ENCODE assay signal across 8 mouse cellular contexts in genomic region chr8:119832101-119832617, GRCm38 (mm10). TPM values are rescaled to one million over a fixed set of nuclear protein-coding genes. Genes with fewer than 3 reads are reported as not detected.
DNase-seq lines count a peak whose midpoint lies in the region; ATAC-seq and TF ChIP-seq lines count a peak whose summit lies in the region.

No protein-coding gene starts in this region.

- WGBS in heart, embryonic 12.5 days = 71% methylated on average over 7 of the region's 7 CpGs
- 58% methylated on average over 7 of the region's 7 CpGs for WGBS in hindbrain, embryonic 12.5 days
- WGBS in macrophage (ENCODE audit: missing documents) = 95% methylated on average over 7 of the region's 7 CpGs

- peak overlapping the region; percentile 15; the same call in 1 of the 2 replicates for H3K9ac ChIP-seq in heart, embryonic 12.5 days
- no peak overlapping the region for H3K9ac ChIP-seq in hindbrain, embryonic 12.5 days

- no peak for TF ChIP-seq CTCF in E14TG2a.4 (conservative IDR thresholded peaks at IDR 0.05; ENCODE audit: low read length)

- H3K4me1 ChIP-seq in heart, embryonic 12.5 days (replicated peaks) = peaks cover 68% of the 10 kb centered on the region
- peaks cover 86% of the 10 kb centered on the region for H3K4me1 ChIP-seq in E14TG2a.4 (replicated peaks; ENCODE audit: low read depth, low read length)
- H3K4me1 ChIP-seq in hindbrain, embryonic 12.5 days = peaks cover 90% of the 10 kb centered on the region

- no peak for DNase-seq in heart, postnatal 10 days
- DNase-seq in spleen, postnatal 36 days (ENCODE audit: low spot score in 2 of 2) = no peak
- no peak for DNase-seq in frontal cortex, postnatal 10 days (ENCODE audit: low spot score in 2 of 2)

- H3K79me2 ChIP-seq in macrophage (ENCODE audit: inconsistent target) = peaks cover 100% of the 10 kb centered on the region

- peak overlapping the region; percentile 55 for H3K4me2 ChIP-seq in heart, embryonic 12.5 days
- peak overlapping the region; percentile 34; the same call in 1 of the 2 replicates for H3K4me2 ChIP-seq in hindbrain, embryonic 12.5 days (replicated peaks)

- intact Hi-C loops in heart, postnatal 10 days (cut with DNase I) = no loop called here

- H3K27me3 ChIP-seq in heart, embryonic 12.5 days (replicated peaks) = no peaks in the 10 kb centered on the region
- peaks cover 21% of the 10 kb centered on the region for H3K27me3 ChIP-seq in E14TG2a.4 (ENCODE audit: insufficient read depth, low read length)
- H3K27me3 ChIP-seq in hindbrain, embryonic 12.5 days = no peaks in the 10 kb centered on the region

- no peak for ATAC-seq in heart, embryonic 12.5 days (ENCODE audit: insufficient number of reproducible peaks, low FRiP score)
- peak; percentile 21; the same call in 1 of the 2 replicates for ATAC-seq in hindbrain, embryonic 12.5 days (ENCODE audit: low FRiP score)
- no peak for ATAC-seq in inflammation-experienced regulatory T-cells, adult 6 months

- H3K4me3 ChIP-seq in heart, embryonic 12.5 days = no peak overlapping the region
- H3K4me3 ChIP-seq in E14TG2a.4 (replicated peaks; ENCODE audit: low read length) (peak overlapping the region; percentile 39), macrophage (ENCODE audit: inconsistent target) (no peak overlapping the region)
- no peak overlapping the region for H3K4me3 ChIP-seq in hindbrain, embryonic 12.5 days

- peak overlapping the region; percentile 69 for H3K27ac ChIP-seq in heart, embryonic 12.5 days (ENCODE audit: poor library complexity, severe bottlenecking)
- peak overlapping the region; percentile 73 for H3K27ac ChIP-seq in hindbrain, embryonic 12.5 days
- H3K27ac ChIP-seq in macrophage = peak overlapping the region; percentile 15

- H3K9me3 ChIP-seq in heart, embryonic 12.5 days (replicated peaks) = no peaks in the 10 kb centered on the region
- H3K9me3 ChIP-seq in E14TG2a.4 (ENCODE audit: low read length) = no peaks in the 10 kb centered on the region
- H3K9me3 ChIP-seq in hindbrain, embryonic 12.5 days (replicated peaks) = no peaks in the 10 kb centered on the region

- peaks cover 4% of the 10 kb centered on the region; the same call in 1 of the 2 replicates for H3K36me3 ChIP-seq in heart, embryonic 12.5 days
- H3K36me3 ChIP-seq in E14TG2a.4 (ENCODE audit: insufficient read depth, low read length) (peaks cover 5% of the 10 kb centered on the region), macrophage (ENCODE audit: inconsistent target) (peaks cover 41% of the 10 kb centered on the region)
- 0 out of 2 replicates have a peak, but pooled peaks cover 7% of the 10 kb centered on the region for H3K36me3 ChIP-seq in hindbrain, embryonic 12.5 days

RNA-seq across cellular contexts. Expression of gene Cotl1, which starts 8.2 kb away (rescaled TPM):
- 40.6 and 54.2 TPM in 2 replicates for polyA plus RNA-seq in heart, embryonic 12.5 days (2016; fragmentation: Nextera tagmentation; extraction: Ambion mirVana)
- total RNA-seq in heart, postnatal 10 days (2021) = 10 to 100 TPM; 39.4 to 44.2 TPM
- 115 and 142 TPM in 2 replicates for polyA plus RNA-seq in hindbrain, embryonic 12.5 days (2016; fragmentation: Nextera tagmentation; extraction: Ambion mirVana)
- total RNA-seq in macrophage (2018; cell fraction: chromatin; rRNA removed) = 100 to 1,000 TPM in 1 of 26 experiments, 10 to 100 TPM in 24, 1 to 10 TPM in 1; 9.6 to 147 (median 49.2) TPM
- 100 to 1,000 TPM; 588 to 806 (median 705) TPM for total RNA-seq in macrophage (2018; cell fraction: cytosol; rRNA removed)
- 100 to 1,000 TPM in 24 of 26 experiments, 10 to 100 TPM in 2; 50.1 to 383 (median 147) TPM for total RNA-seq in macrophage (2018; cell fraction: nucleus; rRNA removed)
- polyA plus RNA-seq in macrophage (2018) = 407 to 941 TPM (median 598 TPM) in 3 replicates
- polyA plus RNA-seq in inflammation-experienced regulatory T-cells, adult 6 months (2017; shearing (Covaris generic)) = 100 to 1,000 TPM; 181 to 242 (median 218) TPM

RNA-seq across cellular contexts. Expression of gene Klhl36, which starts 29.9 kb away (rescaled TPM):
- 10.3 and 12.5 TPM in 2 replicates for polyA plus RNA-seq in heart, embryonic 12.5 days (2016; fragmentation: Nextera tagmentation; extraction: Ambion mirVana)
- total RNA-seq in heart, postnatal 10 days (2021) = 1 to 10 TPM; 4.1 to 5.4 TPM
- polyA plus RNA-seq in hindbrain, embryonic 12.5 days (2016; fragmentation: Nextera tagmentation; extraction: Ambion mirVana) = 12.2 and 12.8 TPM in 2 replicates
- 10 to 100 TPM in 7 of 26 experiments, 1 to 10 TPM in 18, under 1 TPM in 1; 0.70 to 12.8 (median 6.1) TPM for total RNA-seq in macrophage (2018; cell fraction: chromatin; rRNA removed)
- total RNA-seq in macrophage (2018; cell fraction: cytosol; rRNA removed) = 1 to 10 TPM; 1.8 to 9.2 (median 6.8) TPM
- 1 to 10 TPM in 25 of 26 experiments, under 1 TPM in 1; 0.93 to 9.8 (median 5.3) TPM for total RNA-seq in macrophage (2018; cell fraction: nucleus; rRNA removed)
- 2.8 to 6.7 TPM (median 5.1 TPM) in 3 replicates for polyA plus RNA-seq in macrophage (2018)
- polyA plus RNA-seq in inflammation-experienced regulatory T-cells, adult 6 months (2017; shearing (Covaris generic)) = 1 to 10 TPM; 6.8 to 8.0 (median 7.1) TPM

RNA-seq across cellular contexts. Expression of gene Tldc1, which starts 53.9 kb away (rescaled TPM):
- 14.6 and 14.8 TPM in 2 replicates for polyA plus RNA-seq in heart, embryonic 12.5 days (2016; fragmentation: Nextera tagmentation; extraction: Ambion mirVana)
- total RNA-seq in heart, postnatal 10 days (2021) = 10 to 100 TPM; 11.4 to 11.5 TPM
- polyA plus RNA-seq in hindbrain, embryonic 12.5 days (2016; fragmentation: Nextera tagmentation; extraction: Ambion mirVana) = 11.9 and 12.2 TPM in 2 replicates
- 10 to 100 TPM in 13 of 26 experiments, 1 to 10 TPM in 13; 3.9 to 19.4 (median 10.4) TPM for total RNA-seq in macrophage (2018; cell fraction: chromatin; rRNA removed)
- total RNA-seq in macrophage (2018; cell fraction: cytosol; rRNA removed) = 10 to 100 TPM in 17 of 26 experiments, 1 to 10 TPM in 9; 4.5 to 18.2 (median 11.5) TPM
- 10 to 100 TPM in 14 of 26 experiments, 1 to 10 TPM in 12; 2.6 to 19.0 (median 10.9) TPM for total RNA-seq in macrophage (2018; cell fraction: nucleus; rRNA removed)
- 9.6 to 10.4 TPM (median 10.1 TPM) in 3 replicates for polyA plus RNA-seq in macrophage (2018)
- 1 to 10 TPM; 6.1 to 7.4 (median 7.0) TPM for polyA plus RNA-seq in inflammation-experienced regulatory T-cells, adult 6 months (2017; shearing (Covaris generic))

Comparison
In these comparisons a context has a peak if more than half of its experiments do, and no peak if none do; other contexts are left out.
1. H3K27ac ChIP-seq: peak in every context shown above with its lines; median percentile 73 in hindbrain, embryonic 12.5 days; 69 in heart, embryonic 12.5 days; 15 in macrophage.